12 mouse cellular contexts compared by ENCODE assay signal in the genomic region with DNA sequence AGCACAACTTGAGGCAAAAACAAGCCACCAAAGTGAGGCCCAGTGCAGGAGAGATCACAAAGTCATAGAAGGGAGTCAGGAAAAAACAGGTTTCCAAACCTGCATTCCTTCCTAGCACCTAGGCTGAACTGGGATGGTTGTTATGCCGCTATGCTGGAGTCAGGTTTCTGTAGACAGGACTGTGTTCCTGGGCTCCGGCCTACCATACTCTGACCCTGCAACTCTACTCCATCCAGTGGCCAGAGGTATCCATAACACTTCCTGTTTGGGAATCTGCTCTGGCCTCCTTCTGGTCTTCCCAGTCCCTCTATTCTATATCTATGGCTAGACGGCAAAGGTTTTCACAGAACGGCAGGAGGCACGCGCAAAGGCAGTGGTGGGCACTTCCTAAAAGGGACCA.
A peak's percentile ranks its signal among the peaks of the same experiment; 100 is the strongest.
DNase-seq lines count a peak whose midpoint lies in the region; ATAC-seq and TF ChIP-seq lines count a peak whose summit lies in the region.
"Had no signal": no experiment of that assay in that cellular context is flagged by ENCODE, and none has a peak within 500 bp of the region (broad histone marks: within the 10 kb centered on the region; RNA-seq: fewer than 3 reads in every experiment).

No protein-coding gene starts in this region.

- DNase-seq in adrenal gland, adult (ENCODE audit: inconsistent age in 2 of 2, low spot score in 1 of 2): peak; percentile 11 to 22
- no peak for DNase-seq in adrenal gland, postnatal 4 days (ENCODE audit: low spot score in 2 of 2)
- no peak for DNase-seq in hindbrain, postnatal 0 days (ENCODE audit: low spot score)
- peak; percentile 23 for DNase-seq in embryonic facial prominence, embryonic 10.5 days (ENCODE audit: low spot score)
- peak; percentile 31 for DNase-seq in lung, embryonic 14.5 days
- no peak for DNase-seq in spleen, postnatal 36 days (ENCODE audit: low spot score in 2 of 2)
- DNase-seq in cerebellum, postnatal 25 days: no peak
- DNase-seq: adrenal gland, adult 2 months; gastrocnemius, postnatal 10 days; layer of hippocampus, adult 9-11 months had no signal

- H3K9me3 ChIP-seq in hindbrain, postnatal 0 days (ENCODE audit: low read length): no peaks in the 10 kb centered on the region
- H3K9me3 ChIP-seq in hindbrain, embryonic 12.5 days (replicated peaks): no peaks in the 10 kb centered on the region
- no peaks in the 10 kb centered on the region for H3K9me3 ChIP-seq in embryonic facial prominence, embryonic 10.5 days
- H3K9me3 ChIP-seq in lung, embryonic 14.5 days (ENCODE audit: low read depth, low read length): no peaks in the 10 kb centered on the region
- H3K9me3 ChIP-seq: stomach, embryonic 15.5 days had no signal

- H3K27me3 ChIP-seq in hindbrain, postnatal 0 days (ENCODE audit: insufficient read depth, low read length): no peaks in the 10 kb centered on the region
- H3K27me3 ChIP-seq in hindbrain, embryonic 12.5 days: no peaks in the 10 kb centered on the region
- H3K27me3 ChIP-seq in embryonic facial prominence, embryonic 10.5 days (replicated peaks; ENCODE audit: low read depth, poor library complexity, severe bottlenecking): peaks cover 20% of the 10 kb centered on the region; the same call in 1 of the 2 replicates
- no peaks in the 10 kb centered on the region for H3K27me3 ChIP-seq in lung, embryonic 14.5 days (ENCODE audit: insufficient read depth, low read length)
- H3K27me3 ChIP-seq: stomach, embryonic 15.5 days had no signal

- TF ChIP-seq CTCF in hindbrain, postnatal 0 days (IDR thresholded peaks at IDR 0.05; ENCODE audit: low read depth): peak; percentile 36; the same call in 1 of the 2 replicates
- peak; percentile 45 for TF ChIP-seq CTCF in lung, embryonic 14.5 days (IDR thresholded peaks at IDR 0.05; ENCODE audit: low read depth)

- H3K36me3 ChIP-seq in hindbrain, postnatal 0 days (ENCODE audit: insufficient read depth, low read length): no peaks in the 10 kb centered on the region
- H3K36me3 ChIP-seq in hindbrain, embryonic 12.5 days: no peaks in the 10 kb centered on the region
- no peaks in the 10 kb centered on the region for H3K36me3 ChIP-seq in embryonic facial prominence, embryonic 10.5 days (replicated peaks)
- no peaks in the 10 kb centered on the region for H3K36me3 ChIP-seq in lung, embryonic 14.5 days (ENCODE audit: insufficient read depth)
- H3K36me3 ChIP-seq: stomach, embryonic 15.5 days had no signal

- H3K4me1 ChIP-seq in hindbrain, postnatal 0 days (ENCODE audit: insufficient read depth, low read length): no peaks in the 10 kb centered on the region
- 0 out of 2 replicates have a peak, but pooled peaks cover 4% of the 10 kb centered on the region for H3K4me1 ChIP-seq in hindbrain, embryonic 12.5 days
- peaks cover 19% of the 10 kb centered on the region for H3K4me1 ChIP-seq in embryonic facial prominence, embryonic 10.5 days
- no peaks in the 10 kb centered on the region for H3K4me1 ChIP-seq in lung, embryonic 14.5 days (ENCODE audit: insufficient read depth)
- H3K4me1 ChIP-seq: stomach, embryonic 15.5 days had no signal

- H3K4me3 ChIP-seq in hindbrain, postnatal 0 days (ENCODE audit: low read length): no peak overlapping the region
- no peak overlapping the region for H3K4me3 ChIP-seq in hindbrain, embryonic 12.5 days
- H3K4me3 ChIP-seq in embryonic facial prominence, embryonic 10.5 days: no peak overlapping the region
- no peak overlapping the region for H3K4me3 ChIP-seq in lung, embryonic 14.5 days (ENCODE audit: low read depth, low read length)
- H3K4me3 ChIP-seq: stomach, embryonic 15.5 days had no signal

- no peak for ATAC-seq in hindbrain, postnatal 0 days
- ATAC-seq in hindbrain, embryonic 12.5 days (ENCODE audit: low FRiP score): no peak
- peak; percentile 42; the same call in 1 of the 2 replicates for ATAC-seq in lung, embryonic 14.5 days (ENCODE audit: insufficient read depth)

- 77% methylated on average over 6 of the region's 6 CpGs for WGBS in hindbrain, postnatal 0 days
- WGBS in hindbrain, embryonic 12.5 days: 67% methylated on average over 6 of the region's 6 CpGs
- 65% methylated on average over 6 of the region's 6 CpGs for WGBS in embryonic facial prominence, embryonic 10.5 days
- WGBS in lung, embryonic 14.5 days: 62% methylated on average over 6 of the region's 6 CpGs

- no peak overlapping the region for H3K27ac ChIP-seq in hindbrain, postnatal 0 days
- no peak overlapping the region for H3K27ac ChIP-seq in hindbrain, embryonic 12.5 days
- no peak overlapping the region for H3K27ac ChIP-seq in embryonic facial prominence, embryonic 10.5 days (replicated peaks)
- H3K27ac ChIP-seq in lung, embryonic 14.5 days (ENCODE audit: low read depth): no peak overlapping the region
- H3K27ac ChIP-seq: stomach, embryonic 15.5 days had no signal

- H3K9ac ChIP-seq in hindbrain, postnatal 0 days (replicated peaks; ENCODE audit: low read length): no peak overlapping the region
- no peak overlapping the region for H3K9ac ChIP-seq in hindbrain, embryonic 12.5 days
- no peak overlapping the region for H3K9ac ChIP-seq in lung, embryonic 14.5 days
- H3K9ac ChIP-seq: stomach, embryonic 15.5 days had no signal

- H3K4me2 ChIP-seq in hindbrain, postnatal 0 days (ENCODE audit: low read depth, low read length): no peak overlapping the region
- H3K4me2 ChIP-seq in hindbrain, embryonic 12.5 days (replicated peaks): no peak overlapping the region
- H3K4me2 ChIP-seq in lung, embryonic 14.5 days: no peak overlapping the region
- H3K4me2 ChIP-seq: stomach, embryonic 15.5 days had no signal

Comparison
In these comparisons a context has a peak if more than half of its experiments do, and no peak if none do; other contexts are left out.
1. DNase-seq: peak in adrenal gland, adult (2 of 2), embryonic facial prominence, embryonic 10.5 days (single experiment) and lung, embryonic 14.5 days (single experiment); none in adrenal gland, postnatal 4 days (0 of 2), hindbrain, postnatal 0 days (single experiment), spleen, postnatal 36 days (0 of 2) and cerebellum, postnatal 25 days (0 of 2).